Mouse (Mus musculus) bone marrow macrophage, adult 2 months (primary cell): ENCODE measurements at regions not wholly inside any gene's neighbourhood (a gene's known extent, or its start where the extent isn't known, plus 50 kb on each side); places are given as distances from the start of the nearest gene placed in this dataset.
A peak's percentile ranks its signal among the peaks of the same experiment; 100 is the strongest.

Source experiments
- H3K27ac ChIP-seq: 2 replicates; pipeline ENCODE4 v1.5.1; 2012; ENCODE audit warnings: low read depth, low read length; ENCODE audit not compliant: insufficient read depth
- H3K4me1 ChIP-seq: 2 replicates; pipeline ENCODE4 v1.6.1; 2012; ENCODE audit warnings: low read length; ENCODE audit not compliant: control insufficient read depth, insufficient read depth
- H3K4me3 ChIP-seq: 2 replicates; pipeline ENCODE4 v1.5.1; 2012; ENCODE audit warnings: mild to moderate bottlenecking, low read length, moderate library complexity; ENCODE audit not compliant: insufficient read depth
- CTCF ChIP-seq: IDR thresholded peaks from 2 replicates; pipeline ENCODE4 v1.5.1; 2012; ENCODE audit warnings: low read depth, mild to moderate bottlenecking, low read length, moderate library complexity
- POLR2A ChIP-seq: IDR thresholded peaks from 2 replicates; pipeline ENCODE4 v1.6.1; 2012; ENCODE audit warnings: mild to moderate bottlenecking, low read depth, low read length, borderline replicate concordance

GRCm38 (mm10) chr4:98282275-98282674, 100.8 kb downstream of the Tm2d1 start:
- Histone ChIP-seq H3K4me1 (no peaks in the 10 kb centered on the region), H3K4me3 (no peak overlapping the region), H3K27ac (no peak overlapping the region)
- TF ChIP-seq CTCF, result no peak
- TF ChIP-seq POLR2A, result no peak

- Histone ChIP-seq H3K4me3 (no peak overlapping the region), H3K4me1 (no peaks in the 10 kb centered on the region), H3K27ac (no peak overlapping the region)
- TF ChIP-seq CTCF (no peak), POLR2A (no peak)
These were observed 124.8 kb downstream of the Tm2d1 start for GRCm38 (mm10) chr4:98258336-98258735.

- TF ChIP-seq POLR2A (no peak), CTCF (no peak)
- Histone ChIP-seq H3K4me1 (no peaks in the 10 kb centered on the region), H3K4me3 (no peak overlapping the region), H3K27ac (no peak overlapping the region)
These were observed 125.4 kb downstream of the Tm2d1 start for GRCm38 (mm10) chr4:98257711-98258110.

- no peaks in the 10 kb centered on the region for H3K4me1 ChIP-seq
- TF ChIP-seq CTCF, result peak; percentile 18; the same call in 1 of the 2 replicates
- TF ChIP-seq POLR2A, result no peak
- no peak overlapping the region for H3K4me3 ChIP-seq
These were observed 128.0 kb downstream of the Tm2d1 start for GRCm38 (mm10) chr4:98254856-98255853.

GRCm38 (mm10) chr4:98243941-98244929, 138.9 kb downstream of the Tm2d1 start:
- TF ChIP-seq POLR2A (no peak), CTCF (no peak)
- H3K4me1 ChIP-seq, result no peaks in the 10 kb centered on the region
- H3K4me3 ChIP-seq, result no peak overlapping the region
- H3K27ac ChIP-seq, result no peak overlapping the region

More at GRCm38 (mm10) chr4:98254856-98255853, 128.0 kb downstream of the Tm2d1 start:
- H3K27ac ChIP-seq, result no peak overlapping the region

GRCm38 (mm10) chr4:98243502-98243901, 139.6 kb downstream of the Tm2d1 start:
- H3K4me3 ChIP-seq, result no peak overlapping the region
- H3K27ac ChIP-seq, result no peak overlapping the region
- H3K4me1 ChIP-seq, result no peaks in the 10 kb centered on the region
- TF ChIP-seq CTCF (no peak), POLR2A (no peak)

GRCm38 (mm10) chr4:98241921-98242320, 141.2 kb downstream of the Tm2d1 start:
- Histone ChIP-seq H3K4me1 (no peaks in the 10 kb centered on the region), H3K27ac (no peak overlapping the region), H3K4me3 (no peak overlapping the region)
- TF ChIP-seq POLR2A (no peak), CTCF (no peak)

GRCm38 (mm10) chr4:98240289-98240688, 142.8 kb downstream of the Tm2d1 start:
- H3K27ac ChIP-seq, result no peak overlapping the region
- TF ChIP-seq CTCF (no peak), POLR2A (no peak)
- no peaks in the 10 kb centered on the region for H3K4me1 ChIP-seq
- H3K4me3 ChIP-seq, result no peak overlapping the region

GRCm38 (mm10) chr4:98238075-98238474, 145.0 kb downstream of the Tm2d1 start:
- Histone ChIP-seq H3K27ac (no peak overlapping the region), H3K4me3 (no peak overlapping the region), H3K4me1 (no peaks in the 10 kb centered on the region)
- no peak for TF ChIP-seq POLR2A
- TF ChIP-seq CTCF, result no peak

GRCm38 (mm10) chr4:98237475-98237874, 145.6 kb downstream of the Tm2d1 start:
- no peak overlapping the region for H3K27ac ChIP-seq
- H3K4me3 ChIP-seq, result no peak overlapping the region
- no peaks in the 10 kb centered on the region for H3K4me1 ChIP-seq
- TF ChIP-seq POLR2A (no peak), CTCF (no peak)
